Mouse (Mus musculus) C3H10T1/2 (cell line): Measurements from ENCODE around the gene Elmod3. TPM values are rescaled to one million over a fixed set of nuclear protein-coding genes. Genes with fewer than 3 reads are reported as not detected.

Experiments
- polyA plus RNA-seq, 2 experiments: library from polyadenylated mRNA; unstranded; fragments of >200 nt; fragmentation: generic; extraction: Trizol; gene quantifications; one replicate each; pipeline ENCODE4 v1.2.1; 2012; ENCODE audit warnings: missing spikeins in 2 of 2

The Elmod3 gene
- 10 to 100 TPM in 1 of 2 experiments, 1 to 10 TPM in 1; 4.2 to 12.6 TPM for polyA plus RNA-seq

GRCm38 (mm10) chr6:72597956-72598753, at the start of gene Elmod3, which contains the start of gene Retsat:
Gene Elmod3, minus strand, starts transcription at chr6:72598413.
Gene Retsat, plus strand, starts transcription at chr6:72598475.

GRCm38 (mm10) chr6:72616643-72617288, 18.6 kb upstream of the Elmod3 start, which contains the start of gene Tgoln1:
Gene Tgoln1, minus strand, starts transcription at chr6:72617000.

GRCm38 (mm10) chr6:72544283-72544987, 53.8 kb downstream of the Elmod3 start, which contains the start of gene Capg:
Gene Capg, plus strand, starts transcription at chr6:72544391.

DNA sequence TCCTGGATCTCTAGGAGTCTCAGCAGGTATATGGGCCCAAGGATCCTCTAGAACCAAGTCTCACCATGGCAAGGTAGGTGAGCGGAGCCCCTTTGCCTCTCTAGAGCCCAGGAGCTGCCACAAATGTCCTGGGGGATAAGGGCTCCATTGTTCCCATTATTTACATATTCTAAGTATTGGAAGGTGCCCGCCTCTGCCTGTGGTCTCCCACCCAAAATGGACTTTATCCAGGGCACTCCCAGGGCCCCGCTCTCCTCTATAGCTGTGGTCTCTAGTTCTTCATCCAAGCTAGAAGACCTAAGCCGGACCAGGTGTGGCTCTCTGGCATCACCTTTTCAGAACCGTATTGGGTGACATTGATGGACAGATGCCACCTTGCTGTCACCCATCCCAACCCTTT, 76.6 kb downstream of the Elmod3 start, which contains the start of gene Sh2d6:
Gene Sh2d6, minus strand, starts transcription at position 101 of the 400 bp plus-strand sequence.

Other genes starting within 250 kb of the Elmod3 start
- 10 to 100 TPM in 1 of 2 experiments, 1 to 10 TPM in 1; 4.5 to 19.8 TPM for gene Tmem150a, start 243.0 kb downstream of the Elmod3 start, polyA plus RNA-seq
- gene Rnf181, start 231.5 kb downstream of the Elmod3 start, polyA plus RNA-seq: 10 to 100 TPM; 72.0 to 90.7 TPM
- gene Vamp5, start 217.9 kb downstream of the Elmod3 start, polyA plus RNA-seq: 10 to 100 TPM; 20.6 to 23.3 TPM
- 100 to 1,000 TPM; 236 to 284 TPM for gene Vamp8, start 207.7 kb downstream of the Elmod3 start, polyA plus RNA-seq
- 10 to 100 TPM in 1 of 2 experiments, 1 to 10 TPM in 1; 3.6 to 20.0 TPM for gene Ggcx, start 184.1 kb downstream of the Elmod3 start, polyA plus RNA-seq
- gene Mat2a, start 158.9 kb downstream of the Elmod3 start, polyA plus RNA-seq: 10 to 100 TPM; 32.6 to 90.8 TPM
- under 1 TPM; 0.06 to 0.78 TPM for gene Sh2d6, start 76.7 kb downstream of the Elmod3 start, polyA plus RNA-seq
- gene Capg, start 54.0 kb downstream of the Elmod3 start, polyA plus RNA-seq: 100 to 1,000 TPM; 347 to 619 TPM
- gene Retsat, start 62 bp upstream of the Elmod3 start, polyA plus RNA-seq: 10 to 100 TPM; 19.5 to 38.2 TPM
- gene Tgoln1, start 18.6 kb upstream of the Elmod3 start, polyA plus RNA-seq: 1 to 10 TPM; 1.6 to 9.8 TPM
- gene Tcf7l1, start 190.8 kb upstream of the Elmod3 start, polyA plus RNA-seq: 10 to 100 TPM; 12.7 to 80.4 TPM